Mouse (Mus musculus) neural tube, embryonic 14.5 days (tissue): ENCODE results near the gene Olfr56. TPM values are rescaled to one million over a fixed set of nuclear protein-coding genes. Genes with fewer than 3 reads are reported as not detected.

ENCODE experiments used
- ATAC-seq: fragments of 200-750 bp; cut with Nextera tagmentation; 2 replicates; pipeline ENCODE4 v1.8.0; 2017; ENCODE audit warnings: low read depth, mild to moderate bottlenecking, moderate TSS enrichment, moderate library complexity
- H3K27ac ChIP-seq: fragments of 300-500 bp; sonication (generic); 2 replicates; pipeline ENCODE4 v1.5.1; 2014; ENCODE audit warnings: low read depth, mild to moderate bottlenecking, control low read depth, low read length, moderate library complexity, mixed read lengths
- H3K27me3 ChIP-seq: fragments of 300-500 bp; sonication (generic); 2 replicates; pipeline ENCODE4 v1.6.1; 2014; ENCODE audit warnings: low read length; ENCODE audit not compliant: control insufficient read depth, insufficient read depth
- H3K36me3 ChIP-seq: fragments of 300-500 bp; sonication (generic); 2 replicates; pipeline ENCODE4 v1.6.1; 2014; ENCODE audit warnings: low read length, mixed read lengths; ENCODE audit not compliant: control insufficient read depth, insufficient read depth
- H3K4me1 ChIP-seq: fragments of 300-500 bp; sonication (generic); 2 replicates; pipeline ENCODE4 v1.6.1; 2014; ENCODE audit warnings: low read length; ENCODE audit not compliant: control insufficient read depth, insufficient read depth
- H3K4me2 ChIP-seq: fragments of 300-500 bp; sonication (generic); 2 replicates; pipeline ENCODE4 v1.6.1; 2014; ENCODE audit warnings: mild to moderate bottlenecking, low read depth, low read length, control low read depth
- H3K4me3 ChIP-seq: fragments of 300-500 bp; sonication (generic); 2 replicates; pipeline ENCODE4 v1.5.1; 2014; ENCODE audit warnings: low read depth, low read length, control low read depth, mixed read lengths
- H3K9ac ChIP-seq: fragments of 300-500 bp; sonication (generic); replicated peaks from 2 replicates; pipeline ENCODE4 v1.6.1; 2014; ENCODE audit warnings: low read depth, mild to moderate bottlenecking, control low read depth, low read length, mixed read lengths
- H3K9me3 ChIP-seq: fragments of 300-500 bp; sonication (generic); 2 replicates; pipeline ENCODE4 v1.6.1; 2016; ENCODE audit warnings: low read length; ENCODE audit not compliant: control insufficient read depth
- WGBS: fragments of 180-500 bp; shearing (Covaris S2); extraction: QIAGEN DNeasy Blood & Tissue Kit; methylation state at CpG from one replicate; pipeline ENCODE4 v1.1.7; 2014; 5-methylcytosine and 5-hydroxymethylcytosine counted together
- polyA plus RNA-seq: library from polyadenylated mRNA; unstranded; fragments of >200 nt; fragmentation: Nextera tagmentation; extraction: Ambion mirVana; gene quantifications from 2 replicates; pipeline ENCODE4 v1.2.1, GENCODE M21; 2014

Olfr56 gene
- polyA plus RNA-seq, 1 experiment from 2014 or later: not detected

- Histone ChIP-seq H3K9ac (no peak overlapping the region), H3K4me1 (no peaks in the 10 kb centered on the region), H3K27ac (no peak overlapping the region), H3K4me2 (no peak overlapping the region), H3K4me3 (no peak overlapping the region), H3K9me3 (no peaks in the 10 kb centered on the region), H3K36me3 (no peaks in the 10 kb centered on the region), H3K27me3 (no peaks in the 10 kb centered on the region)
- 89% methylated on average over 4 of the region's 4 CpGs for WGBS
- no peak for ATAC-seq
Observed at GRCm38 (mm10) chr11:49095367-49095766, 116.7 kb downstream of the Olfr56 start.

- 90% methylated on average over 3 of the region's 3 CpGs for WGBS
- Histone ChIP-seq H3K4me1 (no peaks in the 10 kb centered on the region), H3K9ac (no peak overlapping the region), H3K9me3 (no peaks in the 10 kb centered on the region), H3K4me2 (no peak overlapping the region), H3K36me3 (no peaks in the 10 kb centered on the region), H3K27ac (no peak overlapping the region), H3K4me3 (no peak overlapping the region), H3K27me3 (no peaks in the 10 kb centered on the region)
- ATAC-seq: no peak
Observed at GRCm38 (mm10) chr11:49100409-49100808, 121.7 kb downstream of the Olfr56 start.

- Histone ChIP-seq H3K36me3 (no peaks in the 10 kb centered on the region), H3K27ac (no peak overlapping the region), H3K27me3 (no peaks in the 10 kb centered on the region), H3K4me3 (no peak overlapping the region), H3K9me3 (no peaks in the 10 kb centered on the region), H3K4me2 (no peak overlapping the region), H3K9ac (no peak overlapping the region), H3K4me1 (no peaks in the 10 kb centered on the region)
- 64% methylated on average over 5 of the region's 5 CpGs for WGBS
- no peak for ATAC-seq
Observed at GRCm38 (mm10) chr11:49101500-49101899, 122.8 kb downstream of the Olfr56 start.

- peak; percentile 88 for ATAC-seq
- Histone ChIP-seq H3K27ac (no peak overlapping the region), H3K9me3 (no peaks in the 10 kb centered on the region), H3K9ac (no peak overlapping the region), H3K4me2 (no peak overlapping the region), H3K4me1 (no peaks in the 10 kb centered on the region), H3K4me3 (no peak overlapping the region), H3K27me3 (no peaks in the 10 kb centered on the region), H3K36me3 (no peaks in the 10 kb centered on the region)
- 23% methylated on average over 8 of the region's 8 CpGs for WGBS
Observed at GRCm38 (mm10) chr11:49103047-49103693, 124.5 kb downstream of the Olfr56 start.

GRCm38 (mm10) chr11:49105752-49106151 is 127.1 kb downstream of the Olfr56 start:
- Histone ChIP-seq H3K4me2 (no peak overlapping the region), H3K9me3 (no peaks in the 10 kb centered on the region), H3K4me1 (no peaks in the 10 kb centered on the region), H3K4me3 (no peak overlapping the region), H3K27me3 (no peaks in the 10 kb centered on the region), H3K36me3 (no peaks in the 10 kb centered on the region), H3K9ac (no peak overlapping the region), H3K27ac (no peak overlapping the region)
- ATAC-seq: no peak
- 63% methylated on average over 1 of the region's 1 CpGs for WGBS

- Histone ChIP-seq H3K9ac (no peak overlapping the region), H3K4me3 (no peak overlapping the region), H3K27me3 (no peaks in the 10 kb centered on the region), H3K9me3 (no peaks in the 10 kb centered on the region), H3K27ac (no peak overlapping the region), H3K36me3 (no peaks in the 10 kb centered on the region), H3K4me1 (no peaks in the 10 kb centered on the region), H3K4me2 (no peak overlapping the region)
- WGBS: 74% methylated on average over 10 of the region's 10 CpGs
- ATAC-seq: no peak
Observed at GRCm38 (mm10) chr11:49107650-49108537, 129.2 kb downstream of the Olfr56 start.

GRCm38 (mm10) chr11:49108833-49109232 is 130.1 kb downstream of the Olfr56 start:
- H3K27me3 ChIP-seq: no peaks in the 10 kb centered on the region
- no peak overlapping the region for H3K27ac ChIP-seq
- no peak for ATAC-seq
- WGBS: 36% methylated on average over 1 of the region's 1 CpGs
- no peaks in the 10 kb centered on the region for H3K9me3 ChIP-seq
- no peak overlapping the region for H3K4me2 ChIP-seq
- H3K36me3 ChIP-seq: no peaks in the 10 kb centered on the region
- H3K9ac ChIP-seq: no peak overlapping the region
- H3K4me3 ChIP-seq: no peak overlapping the region
- no peaks in the 10 kb centered on the region for H3K4me1 ChIP-seq

- Histone ChIP-seq H3K27ac (no peak overlapping the region), H3K9ac (no peak overlapping the region), H3K36me3 (no peaks in the 10 kb centered on the region), H3K4me3 (no peak overlapping the region), H3K27me3 (no peaks in the 10 kb centered on the region), H3K4me1 (no peaks in the 10 kb centered on the region), H3K4me2 (no peak overlapping the region), H3K9me3 (no peaks in the 10 kb centered on the region)
- ATAC-seq: no peak
- WGBS: 87% methylated on average over 1 of the region's 1 CpGs
Observed at GRCm38 (mm10) chr11:49111000-49111399, 132.3 kb downstream of the Olfr56 start.

GRCm38 (mm10) chr11:49112624-49113219 is 134.0 kb downstream of the Olfr56 start:
- no peak overlapping the region for H3K9ac ChIP-seq
- no peaks in the 10 kb centered on the region for H3K36me3 ChIP-seq
- no peaks in the 10 kb centered on the region for H3K9me3 ChIP-seq
- WGBS: 93% methylated on average over 6 of the region's 6 CpGs
- no peak for ATAC-seq
- H3K27ac ChIP-seq: no peak overlapping the region
- no peak overlapping the region for H3K4me3 ChIP-seq
- H3K27me3 ChIP-seq: no peaks in the 10 kb centered on the region
- no peak overlapping the region for H3K4me2 ChIP-seq
- H3K4me1 ChIP-seq: no peaks in the 10 kb centered on the region
